Mouse (Mus musculus) lung, postnatal 0 days (tissue): Measurements from ENCODE around the gene Hoxb6. TPM values are rescaled to one million over a fixed set of nuclear protein-coding genes. Genes with fewer than 3 reads are reported as not detected.
A peak's percentile ranks its signal among the peaks of the same experiment; 100 is the strongest.

Experiments used
- ATAC-seq: fragments of 200-750 bp; cut with Nextera tagmentation; 2 replicates; pipeline ENCODE4 v1.8.0; 2017; ENCODE audit warnings: moderate library complexity
- DNase-seq: peaks from one replicate; pipeline ENCODE4 v3.0.0-alpha.2; 2016; ENCODE audit warnings: low spot score
- H3K27ac ChIP-seq: fragments of 300-500 bp; sonication (generic); 2 replicates; pipeline ENCODE4 v1.5.1; 2014; ENCODE audit warnings: antibody characterized with exemption, mild to moderate bottlenecking, low read length, mixed read lengths
- H3K27me3 ChIP-seq: fragments of 300-500 bp; sonication (generic); replicated peaks from 2 replicates; pipeline ENCODE4 v1.6.1; 2014; ENCODE audit warnings: low read length, mixed read lengths; ENCODE audit not compliant: insufficient read depth
- H3K36me3 ChIP-seq: fragments of 300-500 bp; sonication (generic); 2 replicates; pipeline ENCODE4 v1.6.1; 2014; ENCODE audit warnings: low read length, mixed read lengths; ENCODE audit not compliant: insufficient read depth
- H3K4me1 ChIP-seq: fragments of 300-500 bp; sonication (generic); 2 replicates; pipeline ENCODE4 v1.6.1; 2014; ENCODE audit warnings: antibody characterized with exemption, low read depth, low read length, mixed read lengths; ENCODE audit not compliant: insufficient read depth
- H3K4me2 ChIP-seq: fragments of 300-500 bp; sonication (generic); replicated peaks from 2 replicates; pipeline ENCODE4 v1.6.1; 2014; ENCODE audit warnings: low read depth, mild to moderate bottlenecking, low read length, moderate library complexity, mixed read lengths
- H3K4me3 ChIP-seq: fragments of 300-500 bp; sonication (generic); 2 replicates; pipeline ENCODE4 v1.5.1; 2014; ENCODE audit warnings: low read depth, low read length
- H3K9ac ChIP-seq: fragments of 300-500 bp; sonication (generic); replicated peaks from 2 replicates; pipeline ENCODE4 v1.6.1; 2014; ENCODE audit warnings: low read depth, mild to moderate bottlenecking
- H3K9me3 ChIP-seq: fragments of 300-500 bp; sonication (generic); 2 replicates; pipeline ENCODE4 v1.6.1; 2016; ENCODE audit warnings: low read length, mixed read lengths
- CTCF ChIP-seq: IDR thresholded peaks from 2 replicates; pipeline ENCODE4 v1.5.1; 2016; ENCODE audit warnings: antibody characterized with exemption, mild to moderate bottlenecking
- EP300 ChIP-seq: IDR thresholded peaks from 2 replicates; pipeline ENCODE4 v1.6.1; 2016; ENCODE audit warnings: antibody characterized with exemption, mild to moderate bottlenecking, control low read depth
- WGBS: fragments of 180-500 bp; shearing (Covaris S2); extraction: QIAGEN DNeasy Blood & Tissue Kit; methylation state at CpG from one replicate; pipeline ENCODE4 v1.1.7; 2014; 5-methylcytosine and 5-hydroxymethylcytosine counted together
- polyA plus RNA-seq: library from polyadenylated mRNA; unstranded; fragments of >200 nt; fragmentation: Nextera tagmentation; extraction: Ambion mirVana; gene quantifications from 2 replicates; pipeline ENCODE4 v1.2.1, GENCODE M21; 2015

Hoxb6 gene
- polyA plus RNA-seq, 1 experiment from 2014 or later = 7.4 TPM

GRCm38 (mm10) chr11:96325747-96326212 lies 33.5 kb downstream of the Hoxb6 start:
- Histone ChIP-seq H3K4me1 (no peaks in the 10 kb centered on the region), H3K4me2 (peak overlapping the region; percentile 52), H3K27me3 (0 out of 2 replicates have a peak, but pooled peaks cover 4% of the 10 kb centered on the region), H3K27ac (peak overlapping the region; percentile 82), H3K9ac (peak overlapping the region; percentile 46), H3K36me3 (no peaks in the 10 kb centered on the region), H3K9me3 (no peaks in the 10 kb centered on the region), H3K4me3 (peak overlapping the region; percentile 22)
- ATAC-seq (no peak), DNase-seq (no peak)
- WGBS = 20% methylated on average over 22 of the region's 22 CpGs
- TF ChIP-seq EP300 (no peak), CTCF (no peak)

- H3K4me3 ChIP-seq = peak overlapping the region; percentile 22
- no peak for DNase-seq
These were observed 34.4 kb downstream of the Hoxb6 start for GRCm38 (mm10) chr11:96326705-96327104.

GRCm38 (mm10) chr11:96327122-96327521 lies 34.8 kb downstream of the Hoxb6 start:
- H3K4me3 ChIP-seq = peak overlapping the region; percentile 22; the same call in 1 of the 2 replicates
- H3K4me2 ChIP-seq = peak overlapping the region; percentile 52
- H3K27ac ChIP-seq = peak overlapping the region; percentile 82
- H3K4me1 ChIP-seq = no peaks in the 10 kb centered on the region
- no peak overlapping the region for H3K9ac ChIP-seq
- H3K27me3 ChIP-seq = 0 out of 2 replicates have a peak, but pooled peaks cover 4% of the 10 kb centered on the region
- H3K9me3 ChIP-seq = no peaks in the 10 kb centered on the region
- no peaks in the 10 kb centered on the region for H3K36me3 ChIP-seq
- no peak for TF ChIP-seq EP300
- TF ChIP-seq CTCF = no peak
- no peak for ATAC-seq
- 18% methylated on average over 7 of the region's 7 CpGs for WGBS
- DNase-seq = no peak

More at GRCm38 (mm10) chr11:96326705-96327104, 34.4 kb downstream of the Hoxb6 start:
- H3K4me1 ChIP-seq = no peaks in the 10 kb centered on the region
- TF ChIP-seq EP300 = no peak
- no peak for TF ChIP-seq CTCF
- 14% methylated on average over 12 of the region's 12 CpGs for WGBS
- H3K4me2 ChIP-seq = peak overlapping the region; percentile 52
- no peak for ATAC-seq
- peak overlapping the region; percentile 82 for H3K27ac ChIP-seq
- H3K36me3 ChIP-seq = no peaks in the 10 kb centered on the region
- H3K9me3 ChIP-seq = no peaks in the 10 kb centered on the region
- H3K27me3 ChIP-seq = 0 out of 2 replicates have a peak, but pooled peaks cover 4% of the 10 kb centered on the region
- peak overlapping the region; percentile 46 for H3K9ac ChIP-seq

- H3K27ac ChIP-seq = 0 out of 2 replicates have a peak overlapping the region, but pooled peaks have one; percentile 82
- no peak for TF ChIP-seq EP300
- TF ChIP-seq CTCF = no peak
- DNase-seq (no peak), ATAC-seq (no peak)
- 0 out of 2 replicates have a peak, but pooled peaks cover 4% of the 10 kb centered on the region for H3K27me3 ChIP-seq
- no peak overlapping the region; the same call in 1 of the 2 replicates for H3K4me3 ChIP-seq
- no peaks in the 10 kb centered on the region for H3K36me3 ChIP-seq
- H3K9ac ChIP-seq = no peak overlapping the region
- peak overlapping the region; percentile 52 for H3K4me2 ChIP-seq
- 42% methylated on average over 5 of the region's 5 CpGs for WGBS
- no peaks in the 10 kb centered on the region for H3K9me3 ChIP-seq
- no peaks in the 10 kb centered on the region for H3K4me1 ChIP-seq
These were observed 35.5 kb downstream of the Hoxb6 start for GRCm38 (mm10) chr11:96327750-96328149.

GRCm38 (mm10) chr11:96328605-96329004 lies 36.3 kb downstream of the Hoxb6 start:
- no peak overlapping the region for H3K9ac ChIP-seq
- no peak for ATAC-seq
- peak overlapping the region; percentile 82 for H3K27ac ChIP-seq
- no peaks in the 10 kb centered on the region for H3K4me1 ChIP-seq
- no peak for DNase-seq
- WGBS = 33% methylated on average over 8 of the region's 8 CpGs
- H3K27me3 ChIP-seq = 0 out of 2 replicates have a peak, but pooled peaks cover 4% of the 10 kb centered on the region
- TF ChIP-seq CTCF = no peak
- TF ChIP-seq EP300 = no peak
- peak overlapping the region; percentile 52; the same call in 1 of the 2 replicates for H3K4me2 ChIP-seq
- no peak overlapping the region for H3K4me3 ChIP-seq
- H3K9me3 ChIP-seq = no peaks in the 10 kb centered on the region
- H3K36me3 ChIP-seq = no peaks in the 10 kb centered on the region

GRCm38 (mm10) chr11:96332105-96332504 lies 39.8 kb downstream of the Hoxb6 start:
- H3K27ac ChIP-seq = peak overlapping the region; percentile 88
- peaks cover 7% of the 10 kb centered on the region; the same call in 1 of the 2 replicates for H3K4me1 ChIP-seq
- peak; percentile 85 for DNase-seq
- H3K9me3 ChIP-seq = no peaks in the 10 kb centered on the region
- 22% methylated on average over 8 of the region's 8 CpGs for WGBS
- H3K9ac ChIP-seq = no peak overlapping the region
- H3K27me3 ChIP-seq = peaks cover 7% of the 10 kb centered on the region; the same call in 1 of the 2 replicates
- TF ChIP-seq EP300 (no peak), CTCF (no peak)
- peak; percentile 66 for ATAC-seq
- peak overlapping the region; percentile 63 for H3K4me2 ChIP-seq
- no peaks in the 10 kb centered on the region for H3K36me3 ChIP-seq
- H3K4me3 ChIP-seq = peak overlapping the region; percentile 49; the same call in 1 of the 2 replicates
